8 mouse cellular contexts compared by ENCODE assay signal in genomic region chr2:153509211-153510029, GRCm38 (mm10). TPM values are rescaled to one million over a fixed set of nuclear protein-coding genes. Genes with fewer than 3 reads are reported as not detected.
DNase-seq lines count a peak whose midpoint lies in the region; ATAC-seq and TF ChIP-seq lines count a peak whose summit lies in the region.

No protein-coding gene starts in this region.

- H3K36me3 ChIP-seq in stomach, embryonic 14.5 days (ENCODE audit: control insufficient read depth, insufficient read depth, low read length), result no peaks in the 10 kb centered on the region
- H3K36me3 ChIP-seq in stomach, postnatal 0 days (ENCODE audit: control insufficient read depth, insufficient read depth, low read length), result no peaks in the 10 kb centered on the region
- no peaks in the 10 kb centered on the region for H3K36me3 ChIP-seq in forebrain, embryonic 16.5 days (ENCODE audit: control insufficient read depth, insufficient read depth)
- no peaks in the 10 kb centered on the region for H3K36me3 ChIP-seq in midbrain, embryonic 11.5 days (ENCODE audit: control insufficient read depth, insufficient read depth, low read length)

- WGBS in stomach, embryonic 14.5 days, result 15% methylated on average over 18 of the region's 18 CpGs
- WGBS in stomach, postnatal 0 days, result 25% methylated on average over 18 of the region's 18 CpGs
- 9% methylated on average over 18 of the region's 18 CpGs for WGBS in forebrain, embryonic 16.5 days
- WGBS in midbrain, embryonic 11.5 days, result 11% methylated on average over 18 of the region's 18 CpGs

- peaks cover 10% of the 10 kb centered on the region for H3K4me1 ChIP-seq in stomach, embryonic 14.5 days (ENCODE audit: control insufficient read depth, insufficient read depth, low read length)
- H3K4me1 ChIP-seq in stomach, postnatal 0 days (replicated peaks; ENCODE audit: control insufficient read depth, insufficient read depth), result no peaks in the 10 kb centered on the region
- peaks cover 23% of the 10 kb centered on the region for H3K4me1 ChIP-seq in forebrain, embryonic 16.5 days (replicated peaks; ENCODE audit: control insufficient read depth, insufficient read depth, low read length)
- H3K4me1 ChIP-seq in midbrain, embryonic 11.5 days (ENCODE audit: control insufficient read depth, insufficient read depth, low read length), result peaks cover 21% of the 10 kb centered on the region

- H3K9me3 ChIP-seq in stomach, embryonic 14.5 days (ENCODE audit: control insufficient read depth, low read depth, low read length), result no peaks in the 10 kb centered on the region
- H3K9me3 ChIP-seq in stomach, postnatal 0 days (ENCODE audit: control insufficient read depth, low read length), result no peaks in the 10 kb centered on the region
- no peaks in the 10 kb centered on the region for H3K9me3 ChIP-seq in forebrain, embryonic 16.5 days (ENCODE audit: control insufficient read depth, low read length)
- H3K9me3 ChIP-seq in midbrain, embryonic 11.5 days (ENCODE audit: control insufficient read depth, low read length), result no peaks in the 10 kb centered on the region

- no peak for TF ChIP-seq EP300 in stomach, postnatal 0 days (optimal IDR thresholded peaks at IDR 0.05)

- ATAC-seq in frontal cortex, adult (ENCODE audit: low TSS enrichment), result peak; percentile 69
- peak; percentile 44; the same call in 1 of the 2 replicates for ATAC-seq in stomach, embryonic 14.5 days (ENCODE audit: insufficient number of reproducible peaks, insufficient read depth, low FRiP score, low read depth)
- ATAC-seq in stomach, postnatal 0 days (ENCODE audit: low FRiP score, low TSS enrichment), result no peak
- peak; percentile 65 for ATAC-seq in forebrain, embryonic 16.5 days
- peak; percentile 67 for ATAC-seq in midbrain, embryonic 11.5 days (ENCODE audit: low FRiP score)

- H3K4me3 ChIP-seq in stomach, embryonic 14.5 days (ENCODE audit: low read depth, low read length), result no peak overlapping the region
- no peak overlapping the region for H3K4me3 ChIP-seq in stomach, postnatal 0 days (ENCODE audit: low read depth, low read length)
- H3K4me3 ChIP-seq in forebrain, embryonic 16.5 days (replicated peaks; ENCODE audit: low read length), result no peak overlapping the region
- no peak overlapping the region for H3K4me3 ChIP-seq in midbrain, embryonic 11.5 days (ENCODE audit: low read depth, low read length)

- no peak overlapping the region for H3K27ac ChIP-seq in stomach, embryonic 14.5 days (ENCODE audit: low read length)
- no peak overlapping the region for H3K27ac ChIP-seq in stomach, postnatal 0 days (replicated peaks)
- H3K27ac ChIP-seq in forebrain, embryonic 16.5 days (ENCODE audit: low read length), result peak overlapping the region; percentile 25; the same call in 1 of the 2 replicates
- H3K27ac ChIP-seq in midbrain, embryonic 11.5 days (ENCODE audit: low read depth, low read length), result peak overlapping the region; percentile 71

- H3K4me2 ChIP-seq in stomach, embryonic 14.5 days (replicated peaks; ENCODE audit: low read depth, low read length), result no peak overlapping the region
- H3K4me2 ChIP-seq in stomach, postnatal 0 days (replicated peaks; ENCODE audit: low read depth), result no peak overlapping the region
- no peak overlapping the region for H3K4me2 ChIP-seq in forebrain, embryonic 16.5 days (ENCODE audit: low read length)
- H3K4me2 ChIP-seq in midbrain, embryonic 11.5 days, result peak overlapping the region; percentile 11; the same call in 1 of the 2 replicates

- no peak overlapping the region for H3K9ac ChIP-seq in stomach, embryonic 14.5 days (replicated peaks; ENCODE audit: low read depth, low read length)
- no peak overlapping the region for H3K9ac ChIP-seq in stomach, postnatal 0 days (ENCODE audit: low read length)
- peak overlapping the region; percentile 31 for H3K9ac ChIP-seq in forebrain, embryonic 16.5 days (replicated peaks; ENCODE audit: low read depth, low read length)
- peak overlapping the region; percentile 51; the same call in 1 of the 2 replicates for H3K9ac ChIP-seq in midbrain, embryonic 11.5 days (ENCODE audit: low read length)

- DNase-seq in frontal cortex, postnatal 25 days (ENCODE audit: low spot score in 2 of 2), result no peak
- no peak for DNase-seq in stomach, postnatal 0 days (ENCODE audit: low spot score)
- DNase-seq in midbrain, embryonic 11.5 days (ENCODE audit: low spot score, missing footprints), result peak; percentile 92
- DNase-seq in layer of hippocampus, adult 11-12 months (ENCODE audit: low spot score), result no peak
- DNase-seq in testis, postnatal 14 days (ENCODE audit: low spot score), result no peak

- no peak for TF ChIP-seq CTCF in stomach, postnatal 0 days (IDR thresholded peaks at IDR 0.05; ENCODE audit: low read depth)

- no peaks in the 10 kb centered on the region for H3K27me3 ChIP-seq in stomach, embryonic 14.5 days (ENCODE audit: control insufficient read depth, insufficient read depth, low read length)
- no peaks in the 10 kb centered on the region for H3K27me3 ChIP-seq in stomach, postnatal 0 days (ENCODE audit: control insufficient read depth, insufficient read depth, low read length)
- no peaks in the 10 kb centered on the region for H3K27me3 ChIP-seq in forebrain, embryonic 16.5 days (replicated peaks; ENCODE audit: control insufficient read depth, insufficient read depth, low read length)
- H3K27me3 ChIP-seq in midbrain, embryonic 11.5 days (ENCODE audit: control insufficient read depth, insufficient read depth, low read length), result no peaks in the 10 kb centered on the region

RNA-seq across cellular contexts. Expression of gene 4930404H24Rik, which starts 16.8 kb away (rescaled TPM):
- polyA plus RNA-seq in stomach, embryonic 14.5 days (2014; fragmentation: Nextera tagmentation; extraction: Ambion mirVana), result not detected in 2 replicates
- not detected in 2 replicates for polyA plus RNA-seq in stomach, postnatal 0 days (2015; fragmentation: Nextera tagmentation; extraction: Ambion mirVana)
- polyA plus RNA-seq in forebrain, embryonic 16.5 days (2015; fragmentation: Nextera tagmentation; extraction: Ambion mirVana), result not detected in 2 replicates
- polyA plus RNA-seq in midbrain, embryonic 11.5 days (2014; fragmentation: Nextera tagmentation; extraction: Ambion mirVana), result not detected in 2 replicates

RNA-seq across cellular contexts. Expression of gene Nol4l, which starts 20.4 kb away (rescaled TPM):
- 14.6 and 17.7 TPM in 2 replicates for polyA plus RNA-seq in stomach, embryonic 14.5 days (2014; fragmentation: Nextera tagmentation; extraction: Ambion mirVana)
- polyA plus RNA-seq in stomach, postnatal 0 days (2015; fragmentation: Nextera tagmentation; extraction: Ambion mirVana), result 4.4 and 4.8 TPM in 2 replicates
- 47.8 and 50.4 TPM in 2 replicates for polyA plus RNA-seq in forebrain, embryonic 16.5 days (2015; fragmentation: Nextera tagmentation; extraction: Ambion mirVana)
- 19.5 and 19.9 TPM in 2 replicates for polyA plus RNA-seq in midbrain, embryonic 11.5 days (2014; fragmentation: Nextera tagmentation; extraction: Ambion mirVana)

Comparison
In these comparisons a context has a peak if more than half of its experiments do, and no peak if none do; other contexts are left out.
1. H3K27ac ChIP-seq: peak in forebrain, embryonic 16.5 days (single experiment) and midbrain, embryonic 11.5 days (single experiment); none in stomach, embryonic 14.5 days (single experiment) and stomach, postnatal 0 days (single experiment).
2. H3K9ac ChIP-seq: peak in forebrain, embryonic 16.5 days (single experiment) and midbrain, embryonic 11.5 days (single experiment); none in stomach, embryonic 14.5 days (single experiment) and stomach, postnatal 0 days (single experiment).